Mouse (Mus musculus) gonadal fat pad, adult 2 months (tissue): ENCODE data around the gene Tigd2. TPM values are rescaled to one million over a fixed set of nuclear protein-coding genes. Genes with fewer than 3 reads are reported as not detected.

ENCODE experiments used
- DNase-seq: peaks from one replicate; pipeline ENCODE4 v3.0.0-alpha.2; 2012; ENCODE audit warnings: low read depth
- polyA plus RNA-seq: library from polyadenylated mRNA; depleted of rRNA; stranded (reverse); fragments of >200 nt; gene quantifications from 2 replicates; pipeline ENCODE4 v1.2.3, GENCODE M21; 2012; rRNA removed

Gene Tigd2
- polyA plus RNA-seq, 1 experiment: 3.6 TPM

DNA sequence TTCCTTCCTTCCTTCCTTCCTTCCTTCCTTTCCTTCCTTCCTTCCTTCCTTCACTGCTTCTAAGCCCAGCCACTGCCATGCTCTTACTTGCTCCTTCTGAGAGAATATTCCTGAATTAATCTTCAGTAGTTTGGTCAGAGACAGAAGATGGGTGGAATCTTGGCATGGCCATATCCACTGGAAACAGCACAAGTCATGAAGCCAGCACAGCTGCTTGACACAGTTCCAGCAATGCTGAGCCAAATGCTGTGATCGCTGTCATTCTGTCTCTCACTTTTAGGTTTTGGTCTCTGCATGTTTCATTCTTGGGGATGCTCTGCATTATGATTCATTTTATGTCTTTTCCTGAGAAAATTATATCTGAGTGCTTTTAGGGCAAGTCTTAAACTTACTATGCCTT, 47.2 kb downstream of the Tigd2 start:
- DNase-seq: no peak

Other genes starting within 250 kb of the Tigd2 start
- gene Fam13a, start 184.3 kb upstream of the Tigd2 start, polyA plus RNA-seq: 5.8 and 16.6 TPM in 2 replicates
- gene Gprin3, start 217.4 kb downstream of the Tigd2 start, polyA plus RNA-seq: 0.61 and 0.66 TPM in 2 replicates